Mouse (Mus musculus) lung, embryonic 15.5 days (tissue): ENCODE measurements around the gene Dgkz. TPM values are rescaled to one million over a fixed set of nuclear protein-coding genes. Genes with fewer than 3 reads are reported as not detected.

Experiments used
- ATAC-seq: fragments of 200-750 bp; cut with Nextera tagmentation; 2 replicates; pipeline ENCODE4 v1.8.0; 2017; ENCODE audit warnings: moderate number of reproducible peaks, borderline replicate concordance; ENCODE audit not compliant: low FRiP score, low TSS enrichment; ENCODE audit errors: extremely low read depth
- H3K27ac ChIP-seq: fragments of 300-500 bp; sonication (generic); 2 replicates; pipeline ENCODE4 v1.5.1; 2015; ENCODE audit warnings: moderate library complexity, mild to moderate bottlenecking, inconsistent platforms
- H3K27me3 ChIP-seq: fragments of 300-500 bp; sonication (generic); 2 replicates; pipeline ENCODE4 v1.6.1; 2015; ENCODE audit warnings: inconsistent platforms
- H3K36me3 ChIP-seq: fragments of 300-500 bp; sonication (generic); 2 replicates; pipeline ENCODE4 v1.6.1; 2015; ENCODE audit warnings: inconsistent platforms
- H3K4me1 ChIP-seq: fragments of 300-500 bp; sonication (generic); 2 replicates; pipeline ENCODE4 v1.6.1; 2015; ENCODE audit warnings: inconsistent platforms
- H3K4me2 ChIP-seq: fragments of 300-500 bp; sonication (generic); 2 replicates; pipeline ENCODE4 v1.6.1; 2015; ENCODE audit warnings: inconsistent platforms, mild to moderate bottlenecking, moderate library complexity
- H3K4me3 ChIP-seq: fragments of 300-500 bp; sonication (generic); 2 replicates; pipeline ENCODE4 v1.5.1; 2015; ENCODE audit warnings: mild to moderate bottlenecking, inconsistent platforms
- H3K9ac ChIP-seq: fragments of 300-500 bp; sonication (generic); 2 replicates; pipeline ENCODE4 v1.6.1; 2015; ENCODE audit warnings: inconsistent platforms
- H3K9me3 ChIP-seq: fragments of 300-500 bp; sonication (generic); 2 replicates; pipeline ENCODE4 v1.6.1; 2016; ENCODE audit warnings: inconsistent platforms
- WGBS: fragments of 180-500 bp; shearing (Covaris S2); methylation state at CpG from one replicate; pipeline ENCODE4 v1.1.7; 2015; 5-methylcytosine and 5-hydroxymethylcytosine counted together
- microRNA-seq: library from miRNA; unstranded; fragments of <30 nt; microRNA quantifications from one replicate; pipeline ENCODE4, GENCODE M21; 2016
- polyA plus RNA-seq: library from polyadenylated mRNA; unstranded; fragments of >200 nt; fragmentation: Nextera tagmentation; extraction: Ambion mirVana; gene quantifications from 2 replicates; pipeline ENCODE4 v1.2.1, GENCODE M21; 2015

Dgkz gene
- polyA plus RNA-seq, 1 experiment from 2014 or later = 54.0 TPM

GRCm38 (mm10) chr2:91903171-91903925 is 72.3 kb downstream of the Dgkz start:
- H3K4me2 ChIP-seq = no peak overlapping the region
- H3K4me3 ChIP-seq = no peak overlapping the region
- no peaks in the 10 kb centered on the region for H3K9me3 ChIP-seq
- no peaks in the 10 kb centered on the region for H3K4me1 ChIP-seq
- H3K27me3 ChIP-seq = no peaks in the 10 kb centered on the region
- ATAC-seq = no peak
- WGBS = 80% methylated on average over 3 of the region's 3 CpGs
- H3K9ac ChIP-seq = no peak overlapping the region
- H3K36me3 ChIP-seq = 0 out of 2 replicates have a peak, but pooled peaks cover 5% of the 10 kb centered on the region
- H3K27ac ChIP-seq = no peak overlapping the region

GRCm38 (mm10) chr2:91902336-91902735 is 73.3 kb downstream of the Dgkz start:
- WGBS = 69% methylated on average over 5 of the region's 5 CpGs
- Histone ChIP-seq H3K9me3 (no peaks in the 10 kb centered on the region), H3K4me3 (no peak overlapping the region), H3K4me2 (no peak overlapping the region), H3K9ac (no peak overlapping the region), H3K4me1 (no peaks in the 10 kb centered on the region), H3K36me3 (peaks cover 5% of the 10 kb centered on the region; the same call in 1 of the 2 replicates), H3K27ac (no peak overlapping the region), H3K27me3 (no peaks in the 10 kb centered on the region)
- no peak for ATAC-seq

- Histone ChIP-seq H3K36me3 (peaks cover 2% of the 10 kb centered on the region; the same call in 1 of the 2 replicates), H3K27me3 (no peaks in the 10 kb centered on the region), H3K4me3 (no peak overlapping the region), H3K9ac (no peak overlapping the region), H3K4me1 (no peaks in the 10 kb centered on the region), H3K9me3 (no peaks in the 10 kb centered on the region), H3K27ac (no peak overlapping the region), H3K4me2 (no peak overlapping the region)
- 91% methylated on average over 8 of the region's 8 CpGs for whole genome bisulfite sequencing
- no peak for ATAC-seq
Measured at GRCm38 (mm10) chr2:91900431-91900830, 75.2 kb downstream of the Dgkz start.

- Histone ChIP-seq H3K9ac (no peak overlapping the region), H3K4me1 (no peaks in the 10 kb centered on the region), H3K27ac (no peak overlapping the region), H3K9me3 (no peaks in the 10 kb centered on the region), H3K36me3 (peaks cover 2% of the 10 kb centered on the region; the same call in 1 of the 2 replicates), H3K27me3 (no peaks in the 10 kb centered on the region), H3K4me3 (no peak overlapping the region), H3K4me2 (no peak overlapping the region)
- WGBS = 93% methylated on average over 3 of the region's 3 CpGs
- ATAC-seq = no peak
Measured at GRCm38 (mm10) chr2:91899141-91899540, 76.5 kb downstream of the Dgkz start.

GRCm38 (mm10) chr2:91897968-91898367 is 77.7 kb downstream of the Dgkz start:
- Histone ChIP-seq H3K27me3 (no peaks in the 10 kb centered on the region), H3K36me3 (peaks cover 2% of the 10 kb centered on the region; the same call in 1 of the 2 replicates), H3K9ac (no peak overlapping the region), H3K4me2 (no peak overlapping the region), H3K4me3 (no peak overlapping the region), H3K9me3 (no peaks in the 10 kb centered on the region), H3K27ac (no peak overlapping the region), H3K4me1 (no peaks in the 10 kb centered on the region)
- ATAC-seq = no peak

GRCm38 (mm10) chr2:91895401-91895800 is 80.3 kb downstream of the Dgkz start:
- H3K27ac ChIP-seq = no peak overlapping the region
- H3K4me1 ChIP-seq = no peaks in the 10 kb centered on the region
- H3K9ac ChIP-seq = no peak overlapping the region
- peaks cover 1% of the 10 kb centered on the region; the same call in 1 of the 2 replicates for H3K36me3 ChIP-seq
- H3K4me2 ChIP-seq = no peak overlapping the region
- no peak for ATAC-seq
- no peak overlapping the region for H3K4me3 ChIP-seq
- 85% methylated on average over 3 of the region's 3 CpGs for WGBS
- H3K9me3 ChIP-seq = no peaks in the 10 kb centered on the region
- no peaks in the 10 kb centered on the region for H3K27me3 ChIP-seq

GRCm38 (mm10) chr2:91894716-91895115 is 80.9 kb downstream of the Dgkz start:
- no peaks in the 10 kb centered on the region for H3K9me3 ChIP-seq
- no peak overlapping the region for H3K27ac ChIP-seq
- H3K9ac ChIP-seq = no peak overlapping the region
- 92% methylated on average over 3 of the region's 3 CpGs for WGBS
- H3K36me3 ChIP-seq = no peaks in the 10 kb centered on the region; the same call in 1 of the 2 replicates
- no peaks in the 10 kb centered on the region for H3K4me1 ChIP-seq
- H3K4me3 ChIP-seq = no peak overlapping the region
- H3K4me2 ChIP-seq = no peak overlapping the region
- ATAC-seq = no peak
- no peaks in the 10 kb centered on the region for H3K27me3 ChIP-seq

- ATAC-seq = no peak
- 56% methylated on average over 4 of the region's 4 CpGs for WGBS
- no peaks in the 10 kb centered on the region for H3K9me3 ChIP-seq
- H3K27me3 ChIP-seq = no peaks in the 10 kb centered on the region
- H3K9ac ChIP-seq = no peak overlapping the region
- H3K4me2 ChIP-seq = no peak overlapping the region
- peaks cover 10% of the 10 kb centered on the region; the same call in 1 of the 2 replicates for H3K36me3 ChIP-seq
- no peaks in the 10 kb centered on the region for H3K4me1 ChIP-seq
- H3K27ac ChIP-seq = no peak overlapping the region
- no peak overlapping the region for H3K4me3 ChIP-seq
Measured at GRCm38 (mm10) chr2:91884616-91885015, 91.0 kb downstream of the Dgkz start.

- no peaks in the 10 kb centered on the region for H3K4me1 ChIP-seq
- H3K4me2 ChIP-seq = no peak overlapping the region
- whole genome bisulfite sequencing = 66% methylated on average over 4 of the region's 4 CpGs
- H3K4me3 ChIP-seq = no peak overlapping the region
- no peaks in the 10 kb centered on the region for H3K27me3 ChIP-seq
- peaks cover 10% of the 10 kb centered on the region; the same call in 1 of the 2 replicates for H3K36me3 ChIP-seq
- no peak for ATAC-seq
- no peak overlapping the region for H3K27ac ChIP-seq
- no peak overlapping the region for H3K9ac ChIP-seq
- H3K9me3 ChIP-seq = no peaks in the 10 kb centered on the region
Measured at GRCm38 (mm10) chr2:91883961-91884360, 91.7 kb downstream of the Dgkz start.

Small RNA genes within 50 kb of the gene (microRNA-seq; reads per million reads assigned to microRNA genes)
- not detected for gene Mir6999

Other genes starting within 250 kb of the Dgkz start
- 14.3 and 16.4 TPM in 2 replicates for gene Ambra1, start 245.7 kb downstream of the Dgkz start, polyA plus RNA-seq
- 0.14 TPM in 1 of 2 replicates, not detected in the other for gene Chrm4, start 48.6 kb downstream of the Dgkz start, polyA plus RNA-seq
- 858 and 992 TPM in 2 replicates for gene Mdk, start 43.6 kb downstream of the Dgkz start, polyA plus RNA-seq
- 0.35 and 0.75 TPM in 2 replicates for gene Gm9821, start 30.2 kb downstream of the Dgkz start, polyA plus RNA-seq
- 11.4 and 11.5 TPM in 2 replicates for gene Creb3l1, start 48.6 kb upstream of the Dgkz start, polyA plus RNA-seq
- 22.5 and 29.9 TPM in 2 replicates for gene Phf21a, start 117.3 kb upstream of the Dgkz start, polyA plus RNA-seq